Mouse (Mus musculus) thymus, postnatal 25 days (tissue): Measurements from ENCODE around the gene Mbd6.

Experiments used
- DNase-seq: peaks from one replicate; pipeline ENCODE4 v3.0.0; 2022

Gene Mbd6

GRCm38 (mm10) chr10:127261706-127262547, 26.9 kb downstream of the Mbd6 start:
- DNase-seq = no peak

- no peak for DNase-seq
Observed at GRCm38 (mm10) chr10:127258489-127258888, 30.3 kb downstream of the Mbd6 start.

- DNase-seq = no peak
Observed at GRCm38 (mm10) chr10:127257790-127258189, 31.0 kb downstream of the Mbd6 start.

- no peak for DNase-seq
Observed at GRCm38 (mm10) chr10:127255625-127256345, 33.0 kb downstream of the Mbd6 start.

- DNase-seq = no peak
Observed at GRCm38 (mm10) chr10:127250810-127251209, 38.0 kb downstream of the Mbd6 start.

- no peak for DNase-seq
Observed at GRCm38 (mm10) chr10:127238241-127238824, 50.5 kb downstream of the Mbd6 start.

- no peak for DNase-seq
Observed at GRCm38 (mm10) chr10:127236541-127236940, 52.3 kb downstream of the Mbd6 start.

- DNase-seq = peak; percentile 35
Observed at GRCm38 (mm10) chr10:127233141-127233540, 55.7 kb downstream of the Mbd6 start.
